Mouse (Mus musculus): ENCODE data around the gene Lgals1. TPM values are rescaled to one million over a fixed set of nuclear protein-coding genes. Genes with fewer than 3 reads are reported as not detected.

Gene Lgals1
- polyA plus RNA-seq, 1 experiment from 2014 or later = 98.0 TPM

GRCm38 (mm10) chr15:78940325-78940724, 13.8 kb downstream of the Lgals1 start:
- 94% methylated on average over 13 of the region's 13 CpGs for WGBS

GRCm38 (mm10) chr15:78942663-78943062, 16.1 kb downstream of the Lgals1 start:
- Histone ChIP-seq H3K27ac (ENCODE audit: low read depth, low read length) (no peak overlapping the region), H3K4me1 (ENCODE audit: control insufficient read depth, insufficient read depth, low read length) (peaks cover 5% of the 10 kb centered on the region), H3K27me3 (replicated peaks; ENCODE audit: control insufficient read depth, insufficient read depth, low read length) (no peaks in the 10 kb centered on the region), H3K9me3 (replicated peaks; ENCODE audit: control insufficient read depth, low read length) (no peaks in the 10 kb centered on the region), H3K9ac (ENCODE audit: low read length) (peak overlapping the region; percentile 46), H3K36me3 (ENCODE audit: control insufficient read depth, insufficient read depth, low read length) (peaks cover 40% of the 10 kb centered on the region), H3K4me3 (ENCODE audit: low read depth, low read length) (no peak overlapping the region), H3K4me2 (ENCODE audit: low read length) (peak overlapping the region; percentile 41)
- 4% methylated on average over 9 of the region's 9 CpGs for WGBS
- ATAC-seq (peak; percentile 45), DNase-seq (ENCODE audit: low spot score) (peak; percentile 80)

More at GRCm38 (mm10) chr15:78940325-78940724, 13.8 kb downstream of the Lgals1 start:
- no peak overlapping the region for H3K27ac ChIP-seq (ENCODE audit: low read depth, low read length)
- H3K27me3 ChIP-seq (replicated peaks; ENCODE audit: control insufficient read depth, insufficient read depth, low read length) = no peaks in the 10 kb centered on the region
- H3K4me2 ChIP-seq (ENCODE audit: low read length) = no peak overlapping the region
- no peaks in the 10 kb centered on the region for H3K9me3 ChIP-seq (replicated peaks; ENCODE audit: control insufficient read depth, low read length)
- peaks cover 6% of the 10 kb centered on the region for H3K4me1 ChIP-seq (ENCODE audit: control insufficient read depth, insufficient read depth, low read length)
- ATAC-seq (no peak), DNase-seq (ENCODE audit: low spot score) (no peak)
- no peak overlapping the region for H3K9ac ChIP-seq (ENCODE audit: low read length)
- no peak overlapping the region for H3K4me3 ChIP-seq (ENCODE audit: low read depth, low read length)
- peaks cover 48% of the 10 kb centered on the region for H3K36me3 ChIP-seq (ENCODE audit: control insufficient read depth, insufficient read depth, low read length)

GRCm38 (mm10) chr15:78946232-78946631, 19.7 kb downstream of the Lgals1 start:
- no peak for ATAC-seq
- WGBS = 27% methylated on average over 7 of the region's 7 CpGs
- Histone ChIP-seq H3K4me1 (ENCODE audit: control insufficient read depth, insufficient read depth, low read length) (peaks cover 18% of the 10 kb centered on the region), H3K36me3 (ENCODE audit: control insufficient read depth, insufficient read depth, low read length) (peaks cover 5% of the 10 kb centered on the region), H3K27ac (ENCODE audit: low read depth, low read length) (no peak overlapping the region), H3K4me2 (ENCODE audit: low read length) (no peak overlapping the region), H3K4me3 (ENCODE audit: low read depth, low read length) (no peak overlapping the region), H3K9ac (ENCODE audit: low read length) (no peak overlapping the region), H3K27me3 (replicated peaks; ENCODE audit: control insufficient read depth, insufficient read depth, low read length) (no peaks in the 10 kb centered on the region), H3K9me3 (replicated peaks; ENCODE audit: control insufficient read depth, low read length) (no peaks in the 10 kb centered on the region)
- DNase-seq (ENCODE audit: low spot score) = no peak

GRCm38 (mm10) chr15:78947657-78948056, 21.1 kb downstream of the Lgals1 start, which contains the start of gene Triobp:
Triobp (plus strand) TSS chr15:78947724.
- H3K9ac ChIP-seq (ENCODE audit: low read length) = peak within 1 kb of the TSS; percentile 85
- peak within 1 kb of the TSS; percentile 65 for H3K4me3 ChIP-seq (ENCODE audit: low read depth, low read length)
- H3K9me3 ChIP-seq (replicated peaks; ENCODE audit: control insufficient read depth, low read length) = no peaks in the 10 kb centered on the region
- peak within 1 kb of the TSS; percentile 55 for H3K27ac ChIP-seq (ENCODE audit: low read depth, low read length)
- peak; percentile 98 for ATAC-seq
- peaks cover 18% of the 10 kb centered on the region for H3K4me1 ChIP-seq (ENCODE audit: control insufficient read depth, insufficient read depth, low read length)
- under 1% methylated on average over 24 of the region's 24 CpGs for WGBS
- H3K4me2 ChIP-seq (ENCODE audit: low read length) = peak within 1 kb of the TSS; percentile 74
- peak; percentile 97 for DNase-seq (ENCODE audit: low spot score)
- H3K27me3 ChIP-seq (replicated peaks; ENCODE audit: control insufficient read depth, insufficient read depth, low read length) = no peaks in the 10 kb centered on the region
- peaks cover 13% of the 10 kb centered on the region for H3K36me3 ChIP-seq (ENCODE audit: control insufficient read depth, insufficient read depth, low read length)

GRCm38 (mm10) chr15:78948152-78948725, 21.7 kb downstream of the Lgals1 start:
- peak overlapping the region; percentile 85 for H3K9ac ChIP-seq (ENCODE audit: low read length)
- H3K4me3 ChIP-seq (ENCODE audit: low read depth, low read length) = peak overlapping the region; percentile 65
- WGBS = 2% methylated on average over 11 of the region's 11 CpGs
- H3K36me3 ChIP-seq (ENCODE audit: control insufficient read depth, insufficient read depth, low read length) = peaks cover 15% of the 10 kb centered on the region
- no peaks in the 10 kb centered on the region for H3K9me3 ChIP-seq (replicated peaks; ENCODE audit: control insufficient read depth, low read length)
- peaks cover 18% of the 10 kb centered on the region for H3K4me1 ChIP-seq (ENCODE audit: control insufficient read depth, insufficient read depth, low read length)
- peak overlapping the region; percentile 74 for H3K4me2 ChIP-seq (ENCODE audit: low read length)
- no peaks in the 10 kb centered on the region for H3K27me3 ChIP-seq (replicated peaks; ENCODE audit: control insufficient read depth, insufficient read depth, low read length)
- ATAC-seq = peak; percentile 44; the same call in 1 of the 2 replicates
- peak overlapping the region; percentile 55 for H3K27ac ChIP-seq (ENCODE audit: low read depth, low read length)
- no peak for DNase-seq (ENCODE audit: low spot score)

- DNase-seq (ENCODE audit: low spot score) = no peak
- Histone ChIP-seq H3K9ac (ENCODE audit: low read length) (no peak overlapping the region; the same call in 1 of the 2 replicates), H3K4me2 (ENCODE audit: low read length) (peak overlapping the region; percentile 74), H3K4me3 (ENCODE audit: low read depth, low read length) (peak overlapping the region; percentile 65), H3K27ac (ENCODE audit: low read depth, low read length) (no peak overlapping the region), H3K36me3 (ENCODE audit: control insufficient read depth, insufficient read depth, low read length) (peaks cover 20% of the 10 kb centered on the region), H3K4me1 (ENCODE audit: control insufficient read depth, insufficient read depth, low read length) (peaks cover 18% of the 10 kb centered on the region), H3K27me3 (replicated peaks; ENCODE audit: control insufficient read depth, insufficient read depth, low read length) (no peaks in the 10 kb centered on the region), H3K9me3 (replicated peaks; ENCODE audit: control insufficient read depth, low read length) (no peaks in the 10 kb centered on the region)
- 98% methylated on average over 3 of the region's 3 CpGs for WGBS
- ATAC-seq = no peak
These were observed 22.4 kb downstream of the Lgals1 start for GRCm38 (mm10) chr15:78948883-78949282.

GRCm38 (mm10) chr15:78955663-78956062, 29.1 kb downstream of the Lgals1 start:
- Histone ChIP-seq H3K27ac (ENCODE audit: low read depth, low read length) (no peak overlapping the region), H3K4me1 (ENCODE audit: control insufficient read depth, insufficient read depth, low read length) (no peaks in the 10 kb centered on the region), H3K27me3 (replicated peaks; ENCODE audit: control insufficient read depth, insufficient read depth, low read length) (no peaks in the 10 kb centered on the region), H3K36me3 (ENCODE audit: control insufficient read depth, insufficient read depth, low read length) (peaks cover 60% of the 10 kb centered on the region), H3K4me3 (ENCODE audit: low read depth, low read length) (no peak overlapping the region), H3K9me3 (replicated peaks; ENCODE audit: control insufficient read depth, low read length) (no peaks in the 10 kb centered on the region), H3K9ac (ENCODE audit: low read length) (no peak overlapping the region), H3K4me2 (ENCODE audit: low read length) (no peak overlapping the region)
- 77% methylated on average over 3 of the region's 3 CpGs for WGBS
- DNase-seq (ENCODE audit: low spot score) = no peak
- no peak for ATAC-seq

GRCm38 (mm10) chr15:78956351-78956750, 29.8 kb downstream of the Lgals1 start:
- H3K4me2 ChIP-seq (ENCODE audit: low read length) = no peak overlapping the region
- no peaks in the 10 kb centered on the region for H3K27me3 ChIP-seq (replicated peaks; ENCODE audit: control insufficient read depth, insufficient read depth, low read length)
- H3K9me3 ChIP-seq (replicated peaks; ENCODE audit: control insufficient read depth, low read length) = no peaks in the 10 kb centered on the region
- H3K4me1 ChIP-seq (ENCODE audit: control insufficient read depth, insufficient read depth, low read length) = no peaks in the 10 kb centered on the region
- H3K27ac ChIP-seq (ENCODE audit: low read depth, low read length) = no peak overlapping the region
- peaks cover 66% of the 10 kb centered on the region for H3K36me3 ChIP-seq (ENCODE audit: control insufficient read depth, insufficient read depth, low read length)
- no peak overlapping the region for H3K4me3 ChIP-seq (ENCODE audit: low read depth, low read length)
- no peak for ATAC-seq
- no peak overlapping the region for H3K9ac ChIP-seq (ENCODE audit: low read length)
- peak; percentile 32 for DNase-seq (ENCODE audit: low spot score)
- WGBS = 91% methylated on average over 4 of the region's 4 CpGs

GRCm38 (mm10) chr15:78957021-78957420, 30.5 kb downstream of the Lgals1 start:
- WGBS = 83% methylated on average over 15 of the region's 15 CpGs
- DNase-seq (ENCODE audit: low spot score) = no peak
- no peaks in the 10 kb centered on the region for H3K27me3 ChIP-seq (replicated peaks; ENCODE audit: control insufficient read depth, insufficient read depth, low read length)
- no peak overlapping the region for H3K4me2 ChIP-seq (ENCODE audit: low read length)
- no peak for ATAC-seq
- no peak overlapping the region for H3K27ac ChIP-seq (ENCODE audit: low read depth, low read length)
- no peak overlapping the region for H3K4me3 ChIP-seq (ENCODE audit: low read depth, low read length)
- H3K36me3 ChIP-seq (ENCODE audit: control insufficient read depth, insufficient read depth, low read length) = peaks cover 63% of the 10 kb centered on the region
- no peaks in the 10 kb centered on the region for H3K4me1 ChIP-seq (ENCODE audit: control insufficient read depth, insufficient read depth, low read length)
- H3K9ac ChIP-seq (ENCODE audit: low read length) = no peak overlapping the region
- H3K9me3 ChIP-seq (replicated peaks; ENCODE audit: control insufficient read depth, low read length) = no peaks in the 10 kb centered on the region
